Mouse (Mus musculus): Measurements from ENCODE around the gene Lrp6.

The Lrp6 gene

GRCm38 (mm10) chr6:134578039-134578438 lies 11.3 kb upstream of the Lrp6 start:
- no peak for ATAC-seq (ENCODE audit: insufficient number of reproducible peaks, low FRiP score, low TSS enrichment)

GRCm38 (mm10) chr6:134575288-134575741 lies 8.6 kb upstream of the Lrp6 start:
- ATAC-seq (ENCODE audit: insufficient number of reproducible peaks, low FRiP score, low TSS enrichment): no peak

GRCm38 (mm10) chr6:134567986-134568556 lies 1.3 kb upstream of the Lrp6 start:
- no peak for ATAC-seq (ENCODE audit: insufficient number of reproducible peaks, low FRiP score, low TSS enrichment)

- peak; percentile 62 for ATAC-seq (ENCODE audit: insufficient number of reproducible peaks, low FRiP score, low TSS enrichment)
Measured at GRCm38 (mm10) chr6:134566248-134566817, 432 bp downstream of the Lrp6 start.

- ATAC-seq (ENCODE audit: insufficient number of reproducible peaks, low FRiP score, low TSS enrichment): no peak
Measured at GRCm38 (mm10) chr6:134565606-134566247, 1.0 kb downstream of the Lrp6 start.

GRCm38 (mm10) chr6:134564539-134564938 lies 2.2 kb downstream of the Lrp6 start:
- ATAC-seq (ENCODE audit: insufficient number of reproducible peaks, low FRiP score, low TSS enrichment): no peak

GRCm38 (mm10) chr6:134559635-134560034 lies 7.1 kb downstream of the Lrp6 start:
- ATAC-seq (ENCODE audit: insufficient number of reproducible peaks, low FRiP score, low TSS enrichment): no peak

- ATAC-seq (ENCODE audit: insufficient number of reproducible peaks, low FRiP score, low TSS enrichment): no peak
Measured at GRCm38 (mm10) chr6:134558546-134559129, 8.1 kb downstream of the Lrp6 start.

- ATAC-seq (ENCODE audit: insufficient number of reproducible peaks, low FRiP score, low TSS enrichment): no peak
Measured at GRCm38 (mm10) chr6:134557043-134557442, 9.7 kb downstream of the Lrp6 start.

GRCm38 (mm10) chr6:134556185-134556950 lies 10.4 kb downstream of the Lrp6 start:
- ATAC-seq (ENCODE audit: insufficient number of reproducible peaks, low FRiP score, low TSS enrichment): no peak

GRCm38 (mm10) chr6:134555178-134555577 lies 11.6 kb downstream of the Lrp6 start:
- no peak for ATAC-seq (ENCODE audit: insufficient number of reproducible peaks, low FRiP score, low TSS enrichment)

- no peak for ATAC-seq (ENCODE audit: insufficient number of reproducible peaks, low FRiP score, low TSS enrichment)
Measured at GRCm38 (mm10) chr6:134554230-134554629, 12.5 kb downstream of the Lrp6 start.

GRCm38 (mm10) chr6:134551007-134551406 lies 15.8 kb downstream of the Lrp6 start:
- ATAC-seq (ENCODE audit: insufficient number of reproducible peaks, low FRiP score, low TSS enrichment): no peak

GRCm38 (mm10) chr6:134550396-134550795 lies 16.4 kb downstream of the Lrp6 start:
- ATAC-seq (ENCODE audit: insufficient number of reproducible peaks, low FRiP score, low TSS enrichment): no peak

- ATAC-seq (ENCODE audit: insufficient number of reproducible peaks, low FRiP score, low TSS enrichment): 0 out of 2 replicates have a peak, but pooled peaks have one; percentile 31
Measured at GRCm38 (mm10) chr6:134544843-134545242, 21.9 kb downstream of the Lrp6 start.

GRCm38 (mm10) chr6:134544093-134544492 lies 22.7 kb downstream of the Lrp6 start:
- ATAC-seq (ENCODE audit: insufficient number of reproducible peaks, low FRiP score, low TSS enrichment): no peak

- ATAC-seq (ENCODE audit: insufficient number of reproducible peaks, low FRiP score, low TSS enrichment): no peak
Measured at GRCm38 (mm10) chr6:134543607-134544006, 23.2 kb downstream of the Lrp6 start.

- ATAC-seq (ENCODE audit: insufficient number of reproducible peaks, low FRiP score, low TSS enrichment): no peak
Measured at GRCm38 (mm10) chr6:134542374-134542773, 24.4 kb downstream of the Lrp6 start.

GRCm38 (mm10) chr6:134540161-134540560 lies 26.6 kb downstream of the Lrp6 start:
- no peak for ATAC-seq (ENCODE audit: insufficient number of reproducible peaks, low FRiP score, low TSS enrichment)

GRCm38 (mm10) chr6:134539459-134539858 lies 27.3 kb downstream of the Lrp6 start:
- no peak for ATAC-seq (ENCODE audit: insufficient number of reproducible peaks, low FRiP score, low TSS enrichment)

GRCm38 (mm10) chr6:134538805-134539204 lies 28.0 kb downstream of the Lrp6 start:
- ATAC-seq (ENCODE audit: insufficient number of reproducible peaks, low FRiP score, low TSS enrichment): no peak
